ENCODE assay signal across 26 mouse cellular contexts in genomic region chr6:120157479-120157878, GRCm38 (mm10).
DNase-seq lines count a peak whose midpoint lies in the region; ATAC-seq and TF ChIP-seq lines count a peak whose summit lies in the region.
"Had no signal": no experiment of that assay in that cellular context is flagged by ENCODE, and none has a peak within 500 bp of the region (broad histone marks: within the 10 kb centered on the region; RNA-seq: fewer than 3 reads in every experiment).

No protein-coding gene starts in this region.

- WGBS in forebrain, embryonic 13.5 days: 25% methylated on average over 6 of the region's 6 CpGs
- 82% methylated on average over 6 of the region's 6 CpGs for WGBS in forebrain, embryonic 10.5 days
- WGBS in macrophage (ENCODE audit: missing documents): 92% methylated on average over 6 of the region's 6 CpGs
- WGBS in kidney, embryonic 14.5 days: 76% methylated on average over 6 of the region's 6 CpGs

- H3K27me3 ChIP-seq in forebrain, embryonic 13.5 days: no peaks in the 10 kb centered on the region
- no peaks in the 10 kb centered on the region for H3K27me3 ChIP-seq in forebrain, embryonic 10.5 days (ENCODE audit: poor library complexity, severe bottlenecking)
- H3K27me3 ChIP-seq in kidney, embryonic 14.5 days (ENCODE audit: control insufficient read depth, insufficient read depth, low read length): no peaks in the 10 kb centered on the region
- H3K27me3 ChIP-seq: heart, embryonic 15.5 days; hindbrain, embryonic 12.5 days; kidney, embryonic 15.5 days; limb, embryonic 15.5 days; neural tube, embryonic 13.5 days; Patski had no signal

- no peaks in the 10 kb centered on the region for H3K79me2 ChIP-seq in macrophage (ENCODE audit: inconsistent target)

- DNase-seq in forebrain, embryonic 10.5 days (ENCODE audit: extremely low spot score, low spot score): no peak
- DNase-seq in left cerebral cortex, postnatal 4 days: peak; percentile 39
- DNase-seq in left cerebral cortex, adult 2 months (ENCODE audit: extremely low spot score in 1 of 2, low spot score in 2 of 2): no peak
- peak; percentile 30 for DNase-seq in right cerebral cortex, postnatal 4 days
- DNase-seq in right cerebral cortex, postnatal 25 days: no peak
- DNase-seq: adrenal gland, postnatal 10 days; cerebellum, adult 11-12 months; cerebellum, postnatal 14 days; gastrocnemius, postnatal 25 days; kidney, adult 11 months; lung, adult 2 months; lung, postnatal 10 days; right cerebral cortex, adult 18-20 months; thymus, postnatal 4 days had no signal

- H3K4me2 ChIP-seq in forebrain, embryonic 13.5 days: no peak overlapping the region
- H3K4me2 ChIP-seq in kidney, embryonic 14.5 days (replicated peaks; ENCODE audit: low read depth, low read length): no peak overlapping the region
- H3K4me2 ChIP-seq: heart, embryonic 15.5 days; hindbrain, embryonic 12.5 days; kidney, embryonic 15.5 days; limb, embryonic 15.5 days; neural tube, embryonic 13.5 days had no signal

- TF ChIP-seq CTCF in left cerebral cortex, adult 2 months (IDR thresholded peaks at IDR 0.05): no peak

- no peaks in the 10 kb centered on the region for H3K36me3 ChIP-seq in forebrain, embryonic 13.5 days (ENCODE audit: poor library complexity, severe bottlenecking)
- no peaks in the 10 kb centered on the region for H3K36me3 ChIP-seq in forebrain, embryonic 10.5 days (replicated peaks)
- no peaks in the 10 kb centered on the region for H3K36me3 ChIP-seq in macrophage (ENCODE audit: inconsistent target)
- H3K36me3 ChIP-seq in kidney, embryonic 14.5 days (ENCODE audit: control insufficient read depth, insufficient read depth, low read length): no peaks in the 10 kb centered on the region
- H3K36me3 ChIP-seq: heart, embryonic 15.5 days; hindbrain, embryonic 12.5 days; kidney, embryonic 15.5 days; limb, embryonic 15.5 days; neural tube, embryonic 13.5 days had no signal

- no peaks in the 10 kb centered on the region for H3K9me3 ChIP-seq in forebrain, embryonic 13.5 days (replicated peaks)
- H3K9me3 ChIP-seq in forebrain, embryonic 10.5 days: no peaks in the 10 kb centered on the region
- no peaks in the 10 kb centered on the region for H3K9me3 ChIP-seq in kidney, embryonic 14.5 days (ENCODE audit: control insufficient read depth, low read length)
- H3K9me3 ChIP-seq: heart, embryonic 15.5 days; hindbrain, embryonic 12.5 days; kidney, embryonic 15.5 days; limb, embryonic 15.5 days; neural tube, embryonic 13.5 days had no signal

- no peak overlapping the region; the same call in 1 of the 2 replicates for H3K27ac ChIP-seq in forebrain, embryonic 13.5 days
- no peak overlapping the region for H3K27ac ChIP-seq in forebrain, embryonic 10.5 days
- no peak overlapping the region for H3K27ac ChIP-seq in left cerebral cortex, adult 2 months
- peak overlapping the region; percentile 95 for H3K27ac ChIP-seq in macrophage
- H3K27ac ChIP-seq in kidney, embryonic 14.5 days (ENCODE audit: low read depth, low read length): no peak overlapping the region
- H3K27ac ChIP-seq: heart, embryonic 15.5 days; hindbrain, embryonic 12.5 days; kidney, embryonic 15.5 days; limb, embryonic 15.5 days; liver, embryonic 14.5 days; neural tube, embryonic 13.5 days had no signal

- H3K4me1 ChIP-seq in forebrain, embryonic 13.5 days: peaks cover 38% of the 10 kb centered on the region
- peaks cover 15% of the 10 kb centered on the region for H3K4me1 ChIP-seq in forebrain, embryonic 10.5 days
- H3K4me1 ChIP-seq in kidney, embryonic 14.5 days (ENCODE audit: control insufficient read depth, insufficient read depth, low read length): peaks cover 10% of the 10 kb centered on the region

- H3K9ac ChIP-seq in forebrain, embryonic 13.5 days: peak overlapping the region; percentile 2; the same call in 1 of the 2 replicates
- no peak overlapping the region for H3K9ac ChIP-seq in kidney, embryonic 14.5 days (ENCODE audit: low read depth, low read length)
- H3K9ac ChIP-seq: heart, embryonic 15.5 days; hindbrain, embryonic 12.5 days; kidney, embryonic 15.5 days; limb, embryonic 15.5 days; liver, embryonic 14.5 days; neural tube, embryonic 13.5 days had no signal

- intact Hi-C loops in left cerebral cortex, postnatal 4 days (cut with DNase I): no loop called here
- intact Hi-C loops in left cerebral cortex, adult 2 months (cut with DNase I): no loop called here

- H3K4me3 ChIP-seq in forebrain, embryonic 13.5 days: no peak overlapping the region
- no peak overlapping the region for H3K4me3 ChIP-seq in forebrain, embryonic 10.5 days
- H3K4me3 ChIP-seq in left cerebral cortex, adult 2 months: no peak overlapping the region
- H3K4me3 ChIP-seq in macrophage (ENCODE audit: inconsistent target): no peak overlapping the region
- no peak overlapping the region for H3K4me3 ChIP-seq in kidney, embryonic 14.5 days (ENCODE audit: low read length)
- H3K4me3 ChIP-seq: erythroblast, embryonic 14.5 days; heart, embryonic 15.5 days; hindbrain, embryonic 12.5 days; kidney, embryonic 15.5 days; limb, embryonic 15.5 days; neural tube, embryonic 13.5 days had no signal

- ATAC-seq in forebrain, embryonic 13.5 days: peak; percentile 61
- no peak for ATAC-seq in kidney, embryonic 14.5 days (ENCODE audit: low FRiP score, low TSS enrichment)
- ATAC-seq: inflammation-experienced regulatory T-cells, adult 6 months; Patski had no signal

Comparison
In these comparisons a context has a peak if more than half of its experiments do, and no peak if none do; other contexts are left out.
1. DNase-seq: peak in left cerebral cortex, postnatal 4 days (single experiment) and right cerebral cortex, postnatal 4 days (single experiment); none in forebrain, embryonic 10.5 days (single experiment), left cerebral cortex, adult 2 months (0 of 2) and right cerebral cortex, postnatal 25 days (single experiment).